Mouse (Mus musculus): ENCODE measurements around the gene Sepsecs.

GRCm38 (mm10) chr5:52657957-52658356 is 11.6 kb downstream of the Sepsecs start:
- no peak for TF ChIP-seq CTCF (IDR thresholded peaks at IDR 0.05)
- no peak for TF ChIP-seq EP300 (IDR thresholded peaks at IDR 0.05)
